Mouse (Mus musculus): ENCODE data around the gene Atp2b1.

- TF ChIP-seq CTCF (IDR thresholded peaks at IDR 0.05; ENCODE audit: control insufficient read depth, insufficient read depth, insufficient replicate concordance, low read depth, low read length), result no peak
- TF ChIP-seq POLR2A (IDR thresholded peaks at IDR 0.05; ENCODE audit: control insufficient read depth, low read depth, low read length), result peak; percentile 60
Observed at GRCm38 (mm10) chr10:98913961-98914809, at the start of gene Atp2b1.

Measured in testis, adult 2 months (tissue).